Mouse (Mus musculus): ENCODE data around the gene Mfsd11. TPM values are rescaled to one million over a fixed set of nuclear protein-coding genes. Genes with fewer than 3 reads are reported as not detected.
"Not testable (repeated sequence)": the region's sequence is repeated elsewhere in the genome, so short reads cannot be mapped to it uniquely, and the experiment has no call there.

The Mfsd11 gene
- polyA plus RNA-seq, 1 experiment from 2014 or later: 35.7 TPM

- no peak for DNase-seq (ENCODE audit: low spot score)
- Histone ChIP-seq H3K36me3 (replicated peaks; ENCODE audit: control insufficient read depth, insufficient read depth, low read depth, low read length) (peaks cover 3% of the 10 kb centered on the region), H3K4me3 (ENCODE audit: low read depth, low read length) (no peak overlapping the region), H3K9ac (replicated peaks; ENCODE audit: low read length) (no peak overlapping the region), H3K4me1 (ENCODE audit: control insufficient read depth, insufficient read depth, low read length) (no peaks in the 10 kb centered on the region; the same call in 1 of the 2 replicates), H3K27me3 (ENCODE audit: control insufficient read depth, insufficient read depth, low read length) (no peaks in the 10 kb centered on the region), H3K9me3 (replicated peaks; ENCODE audit: control insufficient read depth, low read length) (no peaks in the 10 kb centered on the region), H3K4me2 (ENCODE audit: low read depth, low read length) (no peak overlapping the region), H3K27ac (replicated peaks; ENCODE audit: low read depth, low read length) (no peak overlapping the region)
- no peak for ATAC-seq (replicated peaks; ENCODE audit: insufficient number of reproducible peaks, low FRiP score, low TSS enrichment, low read depth)
- 93% methylated on average over 3 of the region's 3 CpGs for WGBS
These were observed 4.8 kb upstream of the Mfsd11 start for GRCm38 (mm10) chr11:116847187-116848085.

- Histone ChIP-seq H3K4me3 (ENCODE audit: low read depth, low read length) (no peak overlapping the region), H3K9me3 (replicated peaks; ENCODE audit: control insufficient read depth, low read length) (no peaks in the 10 kb centered on the region), H3K27me3 (ENCODE audit: control insufficient read depth, insufficient read depth, low read length) (no peaks in the 10 kb centered on the region), H3K9ac (replicated peaks; ENCODE audit: low read length) (no peak overlapping the region), H3K4me1 (ENCODE audit: control insufficient read depth, insufficient read depth, low read length) (no peaks in the 10 kb centered on the region; the same call in 1 of the 2 replicates), H3K36me3 (replicated peaks; ENCODE audit: control insufficient read depth, insufficient read depth, low read depth, low read length) (peaks cover 3% of the 10 kb centered on the region), H3K27ac (replicated peaks; ENCODE audit: low read depth, low read length) (no peak overlapping the region), H3K4me2 (ENCODE audit: low read depth, low read length) (no peak overlapping the region)
- DNase-seq (ENCODE audit: low spot score): no peak
- 87% methylated on average over 5 of the region's 5 CpGs for WGBS
- ATAC-seq (replicated peaks; ENCODE audit: insufficient number of reproducible peaks, low FRiP score, low TSS enrichment, low read depth): no peak
These were observed 4.0 kb upstream of the Mfsd11 start for GRCm38 (mm10) chr11:116848086-116848876.

GRCm38 (mm10) chr11:116848877-116849178, 3.4 kb upstream of the Mfsd11 start:
- H3K36me3 ChIP-seq (replicated peaks; ENCODE audit: control insufficient read depth, insufficient read depth, low read depth, low read length); ATAC-seq (replicated peaks; ENCODE audit: insufficient number of reproducible peaks, low FRiP score, low TSS enrichment, low read depth): not testable (repeated sequence)

DNA sequence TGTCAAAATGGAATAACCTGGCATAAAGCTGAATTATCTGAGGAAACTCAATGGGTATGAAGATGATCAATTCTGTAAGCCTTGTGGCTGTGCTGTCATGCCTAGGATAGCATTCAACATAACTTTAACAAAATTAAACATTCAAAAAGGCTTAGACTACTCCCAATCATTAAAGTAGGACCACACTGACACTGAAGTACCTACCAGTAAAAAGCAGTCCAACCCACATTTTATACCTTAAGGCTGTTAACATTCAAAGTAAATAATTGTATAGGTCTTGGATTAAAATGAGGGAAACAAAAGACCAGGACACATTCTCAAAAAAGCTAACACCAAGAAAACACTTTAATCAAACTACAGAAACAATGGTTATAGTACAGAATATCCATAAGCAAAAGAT, 2.7 kb upstream of the Mfsd11 start:
- peaks cover 3% of the 10 kb centered on the region for H3K36me3 ChIP-seq (replicated peaks; ENCODE audit: control insufficient read depth, insufficient read depth, low read depth, low read length)
- no peaks in the 10 kb centered on the region for H3K27me3 ChIP-seq (ENCODE audit: control insufficient read depth, insufficient read depth, low read length)
- H3K27ac ChIP-seq (replicated peaks; ENCODE audit: low read depth, low read length): no peak overlapping the region
- DNase-seq (ENCODE audit: low spot score) (no peak), ATAC-seq (replicated peaks; ENCODE audit: insufficient number of reproducible peaks, low FRiP score, low TSS enrichment, low read depth) (no peak)
- H3K4me2 ChIP-seq (ENCODE audit: low read depth, low read length): no peak overlapping the region
- no peak overlapping the region for H3K4me3 ChIP-seq (ENCODE audit: low read depth, low read length)
- H3K9ac ChIP-seq (replicated peaks; ENCODE audit: low read length): no peak overlapping the region
- H3K4me1 ChIP-seq (ENCODE audit: control insufficient read depth, insufficient read depth, low read length): no peaks in the 10 kb centered on the region
- no peaks in the 10 kb centered on the region for H3K9me3 ChIP-seq (replicated peaks; ENCODE audit: control insufficient read depth, low read length)

More at GRCm38 (mm10) chr11:116848877-116849178, 3.4 kb upstream of the Mfsd11 start:
- not testable (repeated sequence) for H3K4me2 ChIP-seq (ENCODE audit: low read depth, low read length); H3K9ac ChIP-seq (replicated peaks; ENCODE audit: low read length); H3K9me3 ChIP-seq (replicated peaks; ENCODE audit: control insufficient read depth, low read length); H3K4me1 ChIP-seq (ENCODE audit: control insufficient read depth, insufficient read depth, low read length); DNase-seq (ENCODE audit: low spot score); H3K4me3 ChIP-seq (ENCODE audit: low read depth, low read length); H3K27me3 ChIP-seq (ENCODE audit: control insufficient read depth, insufficient read depth, low read length); H3K27ac ChIP-seq (replicated peaks; ENCODE audit: low read depth, low read length)
- WGBS: 83% methylated on average over 2 of the region's 2 CpGs

DNA sequence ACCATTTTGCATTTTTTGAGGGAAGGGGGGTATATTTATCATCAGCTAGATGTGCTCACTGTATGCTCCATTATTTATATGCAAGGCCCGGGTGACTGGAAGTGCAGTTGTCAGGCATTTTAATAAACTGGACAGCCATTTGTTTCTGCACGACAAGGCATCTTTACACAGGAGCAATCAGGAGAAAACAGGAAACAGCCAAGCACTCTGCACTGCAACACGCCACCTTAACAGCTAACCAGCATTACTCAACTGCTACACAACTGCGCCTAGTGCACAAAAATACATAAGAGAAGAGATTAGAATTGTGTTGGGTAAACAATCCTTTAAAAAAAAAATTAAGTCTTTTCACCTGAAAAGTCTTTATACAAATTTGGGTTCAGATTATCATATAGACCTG, 2.2 kb upstream of the Mfsd11 start:
- H3K36me3 ChIP-seq (replicated peaks; ENCODE audit: control insufficient read depth, insufficient read depth, low read depth, low read length): peaks cover 3% of the 10 kb centered on the region
- H3K27ac ChIP-seq (replicated peaks; ENCODE audit: low read depth, low read length): no peak overlapping the region
- H3K9me3 ChIP-seq (replicated peaks; ENCODE audit: control insufficient read depth, low read length): no peaks in the 10 kb centered on the region
- 69% methylated on average over 4 of the region's 4 CpGs for WGBS
- no peaks in the 10 kb centered on the region for H3K27me3 ChIP-seq (ENCODE audit: control insufficient read depth, insufficient read depth, low read length)
- no peak for DNase-seq (ENCODE audit: low spot score)
- H3K4me2 ChIP-seq (ENCODE audit: low read depth, low read length): peak overlapping the region; percentile 21; the same call in 1 of the 2 replicates
- H3K9ac ChIP-seq (replicated peaks; ENCODE audit: low read length): no peak overlapping the region; the same call in 1 of the 2 replicates
- H3K4me3 ChIP-seq (ENCODE audit: low read depth, low read length): 0 out of 2 replicates have a peak overlapping the region, but pooled peaks have one; percentile 7
- no peaks in the 10 kb centered on the region for H3K4me1 ChIP-seq (ENCODE audit: control insufficient read depth, insufficient read depth, low read length)
- ATAC-seq (replicated peaks; ENCODE audit: insufficient number of reproducible peaks, low FRiP score, low TSS enrichment, low read depth): no peak

- H3K36me3 ChIP-seq (replicated peaks; ENCODE audit: control insufficient read depth, insufficient read depth, low read depth, low read length): peaks cover 3% of the 10 kb centered on the region
- 46% methylated on average over 6 of the region's 6 CpGs for WGBS
- no peak for ATAC-seq (replicated peaks; ENCODE audit: insufficient number of reproducible peaks, low FRiP score, low TSS enrichment, low read depth)
- H3K4me3 ChIP-seq (ENCODE audit: low read depth, low read length): peak overlapping the region; percentile 99
- H3K27me3 ChIP-seq (ENCODE audit: control insufficient read depth, insufficient read depth, low read length): no peaks in the 10 kb centered on the region
- H3K27ac ChIP-seq (replicated peaks; ENCODE audit: low read depth, low read length): no peak overlapping the region
- no peak for DNase-seq (ENCODE audit: low spot score)
- H3K4me1 ChIP-seq (ENCODE audit: control insufficient read depth, insufficient read depth, low read length): no peaks in the 10 kb centered on the region
- H3K9ac ChIP-seq (replicated peaks; ENCODE audit: low read length): peak overlapping the region; percentile 99
- H3K4me2 ChIP-seq (ENCODE audit: low read depth, low read length): peak overlapping the region; percentile 77
- H3K9me3 ChIP-seq (replicated peaks; ENCODE audit: control insufficient read depth, low read length): no peaks in the 10 kb centered on the region
These were observed 1.3 kb upstream of the Mfsd11 start for GRCm38 (mm10) chr11:116850833-116851477.

GRCm38 (mm10) chr11:116851576-116852290, 507 bp upstream of the Mfsd11 start:
- Histone ChIP-seq H3K9me3 (replicated peaks; ENCODE audit: control insufficient read depth, low read length) (no peaks in the 10 kb centered on the region), H3K4me3 (ENCODE audit: low read depth, low read length) (peak overlapping the region; percentile 99), H3K36me3 (replicated peaks; ENCODE audit: control insufficient read depth, insufficient read depth, low read depth, low read length) (peaks cover 3% of the 10 kb centered on the region), H3K4me2 (ENCODE audit: low read depth, low read length) (peak overlapping the region; percentile 77), H3K27me3 (ENCODE audit: control insufficient read depth, insufficient read depth, low read length) (no peaks in the 10 kb centered on the region), H3K27ac (replicated peaks; ENCODE audit: low read depth, low read length) (peak overlapping the region; percentile 97), H3K9ac (replicated peaks; ENCODE audit: low read length) (peak overlapping the region; percentile 99), H3K4me1 (ENCODE audit: control insufficient read depth, insufficient read depth, low read length) (no peaks in the 10 kb centered on the region)
- ATAC-seq (replicated peaks; ENCODE audit: insufficient number of reproducible peaks, low FRiP score, low TSS enrichment, low read depth): no peak; the same call in 1 of the 2 replicates
- peak; percentile 18 for DNase-seq (ENCODE audit: low spot score)
- WGBS: under 1% methylated on average over 27 of the region's 29 CpGs
